Mouse (Mus musculus): ENCODE data around the gene Gm38392.

Gm38392 gene

GRCm38 (mm10) chr3:88201640-88202039 lies 85.4 kb downstream of the Gm38392 start:
- intact Hi-C loops (cut with DNase I) = no loop called here

- intact Hi-C loops (cut with DNase I) = no loop called here
These were observed 86.1 kb downstream of the Gm38392 start for GRCm38 (mm10) chr3:88200972-88201330.

- intact Hi-C loops (cut with DNase I) = no loop called here
These were observed 86.6 kb downstream of the Gm38392 start for GRCm38 (mm10) chr3:88200161-88200971.

- intact Hi-C loops (cut with DNase I) = no loop called here
These were observed 87.4 kb downstream of the Gm38392 start for GRCm38 (mm10) chr3:88199541-88200110.

- intact Hi-C loops (cut with DNase I) = no loop called here
These were observed 88.4 kb downstream of the Gm38392 start for GRCm38 (mm10) chr3:88198505-88199020.

GRCm38 (mm10) chr3:88197741-88198504 lies 89.1 kb downstream of the Gm38392 start:
- intact Hi-C loops (cut with DNase I) = no loop called here

Small RNA genes within 50 kb of the gene (microRNA-seq; reads per million reads assigned to microRNA genes)
- gene Gm25641 (0 reads per million in 2 experiments), gene Mir3093 (0 reads per million in 2 experiments), gene Mir9-1 (0 reads per million in 2 experiments)

Data from adrenal gland (tissue).